Mouse (Mus musculus) MEL (cell line): ENCODE results near the gene Rxfp4. TPM values are rescaled to one million over a fixed set of nuclear protein-coding genes. Genes with fewer than 3 reads are reported as not detected.

Experiments
- DNase-seq: peaks from one replicate; pipeline ENCODE4 v3.0.0; 2011; ENCODE audit warnings: low read depth, low spot score
- H3K27ac ChIP-seq: 2 replicates; pipeline ENCODE4 v1.5.1; 2012; ENCODE audit warnings: low read depth, mild to moderate bottlenecking, control low read depth, low read length, moderate library complexity; ENCODE audit not compliant: control insufficient read depth
- H3K27me3 ChIP-seq, 2 experiments: fragments of 150-350 bp in 1 of 2; sonication (generic) in 1 of 2; 2 replicates each; pipeline ENCODE4 v1.6.1; 2012; ENCODE audit warnings: low read length in 2 of 2, mild to moderate bottlenecking in 2 of 2, improper control_type of control experiment in 1 of 2, moderate library complexity in 1 of 2; ENCODE audit not compliant: insufficient read depth in 2 of 2, control insufficient read depth in 1 of 2
- H3K36me3 ChIP-seq, 2 experiments: 2 replicates each; pipeline ENCODE4 v1.6.1; 2012 to 2014; ENCODE audit warnings: low read length in 2 of 2, improper control_type of control experiment in 1 of 2, inconsistent platforms in 1 of 2, mild to moderate bottlenecking in 1 of 2; ENCODE audit not compliant: insufficient read depth in 2 of 2, control insufficient read depth in 1 of 2
- H3K4me1 ChIP-seq, 2 experiments: fragments of 150-350 bp in 1 of 2; sonication (generic) in 1 of 2; 2 replicates each; pipeline ENCODE4 v1.6.1; 2012; ENCODE audit warnings: low read length in 2 of 2, improper control_type of control experiment in 1 of 2, mild to moderate bottlenecking in 1 of 2; ENCODE audit not compliant: insufficient read depth in 2 of 2, control insufficient read depth in 1 of 2
- H3K4me3 ChIP-seq, 2 experiments: fragments of 150-350 bp in 1 of 2; sonication (generic) in 1 of 2; 2 replicates each; pipeline ENCODE4 v1.5.1; 2012; ENCODE audit warnings: low read depth in 2 of 2, low read length in 2 of 2, mild to moderate bottlenecking in 2 of 2, moderate library complexity in 2 of 2, control low read depth in 1 of 2, improper control_type of control experiment in 1 of 2; ENCODE audit not compliant: control insufficient read depth in 1 of 2, insufficient read depth in 1 of 2
- H3K79me2 ChIP-seq: 2 replicates; pipeline ENCODE4 v1.6.1; 2012; ENCODE audit warnings: mild to moderate bottlenecking, low read length, moderate library complexity; ENCODE audit not compliant: control insufficient read depth, poor library complexity, insufficient read depth
- H3K9ac ChIP-seq: 2 replicates; pipeline ENCODE4 v1.6.1; 2012; ENCODE audit warnings: low read depth, mild to moderate bottlenecking, control low read depth, low read length, moderate library complexity; ENCODE audit not compliant: control insufficient read depth, poor library complexity, severe bottlenecking
- H3K9me3 ChIP-seq: fragments of 150-350 bp; sonication (generic); replicated peaks from 2 replicates; pipeline ENCODE4 v1.6.1; 2012; ENCODE audit warnings: mild to moderate bottlenecking, low read length, improper control_type of control experiment, moderate library complexity; ENCODE audit not compliant: insufficient read depth
- BHLHE40 ChIP-seq: IDR thresholded peaks from 2 replicates; pipeline ENCODE4 v1.6.1; 2012; ENCODE audit warnings: low read depth, mild to moderate bottlenecking, inconsistent platforms, low read length, improper control_type of control experiment, borderline replicate concordance
- CHD2 ChIP-seq: IDR thresholded peaks from 2 replicates; pipeline ENCODE4 v1.6.1; 2011; ENCODE audit warnings: low read length, improper control_type of control experiment
- EP300 ChIP-seq, 2 experiments: IDR thresholded peaks; 2 replicates each; pipeline ENCODE4 v1.6.1; 2011; ENCODE audit warnings: improper control_type of control experiment in 2 of 2, low read length in 2 of 2, low read depth in 1 of 2, mild to moderate bottlenecking in 1 of 2
- ETS1 ChIP-seq: IDR thresholded peaks from 2 replicates; pipeline ENCODE4 v1.6.1; 2012; ENCODE audit warnings: low read depth, mild to moderate bottlenecking, inconsistent platforms, low read length, improper control_type of control experiment, moderate library complexity
- GATA1 ChIP-seq: IDR thresholded peaks from 2 replicates; pipeline ENCODE4 v1.6.1; 2011; ENCODE audit warnings: low read depth, low read length, improper control_type of control experiment
- HCFC1 ChIP-seq: IDR thresholded peaks from 2 replicates; pipeline ENCODE4 v1.6.1; 2012; ENCODE audit warnings: low read depth, mild to moderate bottlenecking, inconsistent platforms, low read length, improper control_type of control experiment, moderate library complexity
- JUND ChIP-seq: IDR thresholded peaks from 2 replicates; pipeline ENCODE4 v1.6.1; 2011; ENCODE audit warnings: low read depth, mild to moderate bottlenecking, improper control_type of control experiment, low read length
- KAT2A ChIP-seq: conservative IDR thresholded peaks from 2 replicates; pipeline ENCODE4 v1.6.1; 2012; ENCODE audit warnings: low read depth, low read length, improper control_type of control experiment, inconsistent platforms
- MAFK ChIP-seq: IDR thresholded peaks from 2 replicates; pipeline ENCODE4 v1.6.1; 2011; ENCODE audit warnings: low read depth, mild to moderate bottlenecking, low read length, improper control_type of control experiment, borderline replicate concordance
- MAX ChIP-seq: IDR thresholded peaks from 2 replicates; pipeline ENCODE4 v1.6.1; 2011; ENCODE audit warnings: low read length, improper control_type of control experiment
- MAZ ChIP-seq: IDR thresholded peaks from 2 replicates; pipeline ENCODE4 v1.6.1; 2012; ENCODE audit warnings: low read depth, mild to moderate bottlenecking, inconsistent platforms, low read length, improper control_type of control experiment
- MEF2A ChIP-seq: IDR thresholded peaks from 2 replicates; pipeline ENCODE4 v1.6.1; 2014; ENCODE audit warnings: low read depth, mild to moderate bottlenecking, inconsistent platforms, low read length, improper control_type of control experiment; ENCODE audit not compliant: poor library complexity, insufficient replicate concordance, severe bottlenecking; ENCODE audit errors: extremely low read depth
- MXI1 ChIP-seq: IDR thresholded peaks from 2 replicates; pipeline ENCODE4 v1.6.1; 2011; ENCODE audit warnings: mild to moderate bottlenecking, low read depth, low read length, improper control_type of control experiment
- NRF1 ChIP-seq: IDR thresholded peaks from 2 replicates; pipeline ENCODE4 v1.6.1; 2014; ENCODE audit warnings: low read depth, mild to moderate bottlenecking, inconsistent platforms, low read length, improper control_type of control experiment, moderate library complexity; ENCODE audit not compliant: poor library complexity, insufficient read depth, severe bottlenecking
- POLR2AphosphoS2 ChIP-seq: IDR thresholded peaks from 2 replicates; pipeline ENCODE4 v1.6.1; 2011; ENCODE audit warnings: low read length, improper control_type of control experiment
- POLR2AphosphoS5 ChIP-seq: IDR thresholded peaks from 2 replicates; pipeline ENCODE4 v1.6.1; 2012; ENCODE audit warnings: low read depth, borderline replicate concordance, mild to moderate bottlenecking, inconsistent platforms, low read length, moderate library complexity, mixed read lengths
- RAD21 ChIP-seq: IDR thresholded peaks from 2 replicates; pipeline ENCODE4 v1.6.1; 2011; ENCODE audit warnings: mild to moderate bottlenecking, low read depth, low read length, improper control_type of control experiment
- SIN3A ChIP-seq: IDR thresholded peaks from 2 replicates; pipeline ENCODE4 v1.6.1; 2012; ENCODE audit warnings: low read length, improper control_type of control experiment, inconsistent platforms
- TCF12 ChIP-seq: IDR thresholded peaks from 2 replicates; pipeline ENCODE4 v1.6.1; 2014; ENCODE audit warnings: low read depth, mild to moderate bottlenecking, inconsistent platforms, low read length, improper control_type of control experiment, moderate library complexity
- USF1 ChIP-seq: IDR thresholded peaks from 2 replicates; pipeline ENCODE4 v1.6.1; 2014; ENCODE audit warnings: low read depth, mild to moderate bottlenecking, inconsistent platforms, low read length, improper control_type of control experiment, moderate library complexity
- ZC3H11A ChIP-seq: IDR thresholded peaks from 2 replicates; pipeline ENCODE4 v1.6.1; 2012; ENCODE audit warnings: low read depth, mild to moderate bottlenecking, inconsistent platforms, low read length, improper control_type of control experiment
- ZMIZ1 ChIP-seq: IDR thresholded peaks from 2 replicates; pipeline ENCODE4 v1.6.1; 2012; ENCODE audit warnings: low read depth, mild to moderate bottlenecking, inconsistent platforms, low read length, improper control_type of control experiment, moderate library complexity
- ZNF384 ChIP-seq: IDR thresholded peaks from 2 replicates; pipeline ENCODE4 v1.6.1; 2012; ENCODE audit warnings: low read depth, mild to moderate bottlenecking, inconsistent platforms, low read length, improper control_type of control experiment
- polyA plus RNA-seq, 2 experiments: library from polyadenylated mRNA; stranded (reverse) in 1 of 2; unstranded in 1 of 2; fragments of >175 nt in 1 of 2; fragments of >200 nt in 1 of 2; gene quantifications; 2 replicates each; pipeline versions ENCODE4 v1.2.1 to v1.2.4; 2012; ENCODE audit warnings: low replicate concordance in 2 of 2, low read depth in 1 of 2; ENCODE audit not compliant: insufficient read length in 2 of 2, insufficient read depth in 1 of 2, missing spikeins in 1 of 2
- total RNA-seq: library from RNA; depleted of rRNA; stranded (reverse); fragments of 300-350 nt; gene quantifications from 2 replicates; pipeline ENCODE4 v1.2.3, GENCODE M21; 2012

Rxfp4 gene
- total and polyA plus RNA-seq, 3 experiments, result 0.06 to 0.08 TPM; not detected in 1

- H3K27me3 ChIP-seq, result no peaks in the 10 kb centered on the region
- H3K79me2 ChIP-seq, result no peaks in the 10 kb centered on the region; the same call in 1 of the 2 replicates
- no peak overlapping the region for H3K4me3 ChIP-seq
- H3K27ac ChIP-seq, result no peak overlapping the region
- peaks cover 0 to 18% of the 10 kb centered on the region in 2 experiments; a peak in 2 of 4 replicates for H3K36me3 ChIP-seq
- DNase-seq, result no peak
- no peak overlapping the region for H3K9ac ChIP-seq
- no peaks in the 10 kb centered on the region for H3K9me3 ChIP-seq
- peaks cover 11 to 18% of the 10 kb centered on the region in 2 experiments for H3K4me1 ChIP-seq
- TF ChIP-seq MAZ (no peak), BHLHE40 (no peak), ZMIZ1 (no peak), ZNF384 (no peak), EP300 (IDR thresholded peaks at IDR 0.05; ENCODE audit: low read depth in 1 of 2, low read length in 2 of 2) (no peak), NRF1 (no peak), SIN3A (no peak), ZC3H11A (no peak), ETS1 (no peak), HCFC1 (no peak), MXI1 (no peak), POLR2AphosphoS5 (no peak), MAFK (no peak), TCF12 (no peak), KAT2A (no peak), JUND (no peak), MEF2A (no peak)
Observed at GRCm38 (mm10) chr3:88609066-88609465, 43.9 kb downstream of the Rxfp4 start.

- Histone ChIP-seq H3K4me1 (peaks cover 11 to 22% of the 10 kb centered on the region in 2 experiments), H3K79me2 (no peaks in the 10 kb centered on the region; the same call in 1 of the 2 replicates), H3K36me3 (peaks cover 0 to 20% of the 10 kb centered on the region in 2 experiments; a peak in 2 of 4 replicates), H3K9me3 (no peaks in the 10 kb centered on the region), H3K27me3 (no peaks in the 10 kb centered on the region), H3K27ac (peak overlapping the region; percentile 12; the same call in 1 of the 2 replicates), H3K4me3 (peak overlapping the region; percentile 32 to 36; a peak in 3 of 4 replicates), H3K9ac (peak overlapping the region; percentile 57)
- TF ChIP-seq USF1, result no peak
- no peak for TF ChIP-seq EP300 (IDR thresholded peaks at IDR 0.05; ENCODE audit: low read depth in 1 of 2, low read length in 2 of 2)
- TF ChIP-seq CHD2, result no peak
- no peak for TF ChIP-seq GATA1
- no peak for TF ChIP-seq MAX
- TF ChIP-seq RAD21, result no peak
- TF ChIP-seq MEF2A, result no peak
- no peak for TF ChIP-seq POLR2AphosphoS2
- no peak for TF ChIP-seq ZC3H11A
- TF ChIP-seq SIN3A, result no peak
- no peak for DNase-seq
Observed at GRCm38 (mm10) chr3:88607758-88608138, 45.2 kb downstream of the Rxfp4 start.
